Mouse (Mus musculus): Measurements from ENCODE around the gene Fgf7. TPM values are rescaled to one million over a fixed set of nuclear protein-coding genes. Genes with fewer than 3 reads are reported as not detected.

Gene Fgf7
- polyA plus RNA-seq, 1 experiment from 2014 or later: 1.1 TPM

- Histone ChIP-seq H3K9me3 (replicated peaks; ENCODE audit: control insufficient read depth, low read length) (no peaks in the 10 kb centered on the region), H3K9ac (ENCODE audit: low read depth, low read length) (no peak overlapping the region), H3K4me1 (ENCODE audit: control insufficient read depth, insufficient read depth, low read length) (no peaks in the 10 kb centered on the region), H3K4me3 (ENCODE audit: low read depth, low read length) (no peak overlapping the region), H3K36me3 (ENCODE audit: control insufficient read depth, insufficient read depth, low read length) (no peaks in the 10 kb centered on the region), H3K4me2 (no peak overlapping the region), H3K27ac (ENCODE audit: low read depth, low read length) (no peak overlapping the region), H3K27me3 (ENCODE audit: control insufficient read depth, insufficient read depth, low read length) (no peaks in the 10 kb centered on the region)
- 82% methylated on average over 5 of the region's 5 CpGs for WGBS (ENCODE audit: insufficient replicate concordance)
- ATAC-seq (replicated peaks; ENCODE audit: insufficient number of reproducible peaks, low FRiP score, low TSS enrichment): no peak
Measured at GRCm38 (mm10) chr2:126045621-126046020, 11.2 kb downstream of the Fgf7 start.

GRCm38 (mm10) chr2:126052749-126053557 lies 18.5 kb downstream of the Fgf7 start:
- Histone ChIP-seq H3K4me2 (no peak overlapping the region), H3K27ac (ENCODE audit: low read depth, low read length) (no peak overlapping the region), H3K9me3 (replicated peaks; ENCODE audit: control insufficient read depth, low read length) (no peaks in the 10 kb centered on the region), H3K36me3 (ENCODE audit: control insufficient read depth, insufficient read depth, low read length) (no peaks in the 10 kb centered on the region), H3K4me1 (ENCODE audit: control insufficient read depth, insufficient read depth, low read length) (peaks cover 7% of the 10 kb centered on the region), H3K27me3 (ENCODE audit: control insufficient read depth, insufficient read depth, low read length) (no peaks in the 10 kb centered on the region), H3K4me3 (ENCODE audit: low read depth, low read length) (no peak overlapping the region), H3K9ac (ENCODE audit: low read depth, low read length) (no peak overlapping the region)
- ATAC-seq (replicated peaks; ENCODE audit: insufficient number of reproducible peaks, low FRiP score, low TSS enrichment): no peak
- 40% methylated on average over 6 of the region's 6 CpGs for WGBS (ENCODE audit: insufficient replicate concordance)

- ATAC-seq (replicated peaks; ENCODE audit: insufficient number of reproducible peaks, low FRiP score, low TSS enrichment): no peak; the same call in 1 of the 2 replicates
- Histone ChIP-seq H3K27me3 (ENCODE audit: control insufficient read depth, insufficient read depth, low read length) (no peaks in the 10 kb centered on the region), H3K4me3 (ENCODE audit: low read depth, low read length) (no peak overlapping the region), H3K9ac (ENCODE audit: low read depth, low read length) (no peak overlapping the region; the same call in 1 of the 2 replicates), H3K4me2 (no peak overlapping the region), H3K9me3 (replicated peaks; ENCODE audit: control insufficient read depth, low read length) (no peaks in the 10 kb centered on the region), H3K36me3 (ENCODE audit: control insufficient read depth, insufficient read depth, low read length) (no peaks in the 10 kb centered on the region), H3K27ac (ENCODE audit: low read depth, low read length) (no peak overlapping the region), H3K4me1 (ENCODE audit: control insufficient read depth, insufficient read depth, low read length) (peaks cover 7% of the 10 kb centered on the region)
- WGBS (ENCODE audit: insufficient replicate concordance): 47% methylated on average over 5 of the region's 5 CpGs
Measured at GRCm38 (mm10) chr2:126053657-126054056, 19.2 kb downstream of the Fgf7 start.

- no peaks in the 10 kb centered on the region for H3K36me3 ChIP-seq (ENCODE audit: control insufficient read depth, insufficient read depth, low read length)
- no peak overlapping the region for H3K27ac ChIP-seq (ENCODE audit: low read depth, low read length)
- no peak overlapping the region for H3K9ac ChIP-seq (ENCODE audit: low read depth, low read length)
- peaks cover 12% of the 10 kb centered on the region for H3K4me1 ChIP-seq (ENCODE audit: control insufficient read depth, insufficient read depth, low read length)
- H3K4me3 ChIP-seq (ENCODE audit: low read depth, low read length): no peak overlapping the region
- H3K4me2 ChIP-seq: no peak overlapping the region
- no peaks in the 10 kb centered on the region for H3K9me3 ChIP-seq (replicated peaks; ENCODE audit: control insufficient read depth, low read length)
- WGBS (ENCODE audit: insufficient replicate concordance): 58% methylated on average over 4 of the region's 4 CpGs
- ATAC-seq (replicated peaks; ENCODE audit: insufficient number of reproducible peaks, low FRiP score, low TSS enrichment): no peak
- no peaks in the 10 kb centered on the region for H3K27me3 ChIP-seq (ENCODE audit: control insufficient read depth, insufficient read depth, low read length)
Measured at GRCm38 (mm10) chr2:126060595-126060994, 26.1 kb downstream of the Fgf7 start.

GRCm38 (mm10) chr2:126061037-126061773 lies 26.7 kb downstream of the Fgf7 start:
- H3K4me1 ChIP-seq (ENCODE audit: control insufficient read depth, insufficient read depth, low read length): peaks cover 12% of the 10 kb centered on the region
- no peak overlapping the region for H3K9ac ChIP-seq (ENCODE audit: low read depth, low read length)
- H3K4me2 ChIP-seq: no peak overlapping the region
- 73% methylated on average over 17 of the region's 17 CpGs for WGBS (ENCODE audit: insufficient replicate concordance)
- H3K9me3 ChIP-seq (replicated peaks; ENCODE audit: control insufficient read depth, low read length): no peaks in the 10 kb centered on the region
- no peak overlapping the region for H3K27ac ChIP-seq (ENCODE audit: low read depth, low read length)
- H3K36me3 ChIP-seq (ENCODE audit: control insufficient read depth, insufficient read depth, low read length): no peaks in the 10 kb centered on the region
- H3K4me3 ChIP-seq (ENCODE audit: low read depth, low read length): no peak overlapping the region
- H3K27me3 ChIP-seq (ENCODE audit: control insufficient read depth, insufficient read depth, low read length): no peaks in the 10 kb centered on the region
- ATAC-seq (replicated peaks; ENCODE audit: insufficient number of reproducible peaks, low FRiP score, low TSS enrichment): no peak

GRCm38 (mm10) chr2:126062876-126063275 lies 28.4 kb downstream of the Fgf7 start:
- H3K9me3 ChIP-seq (replicated peaks; ENCODE audit: control insufficient read depth, low read length): no peaks in the 10 kb centered on the region
- H3K36me3 ChIP-seq (ENCODE audit: control insufficient read depth, insufficient read depth, low read length): no peaks in the 10 kb centered on the region
- no peaks in the 10 kb centered on the region for H3K27me3 ChIP-seq (ENCODE audit: control insufficient read depth, insufficient read depth, low read length)
- no peak for ATAC-seq (replicated peaks; ENCODE audit: insufficient number of reproducible peaks, low FRiP score, low TSS enrichment)
- H3K4me2 ChIP-seq: no peak overlapping the region
- H3K4me3 ChIP-seq (ENCODE audit: low read depth, low read length): no peak overlapping the region
- H3K4me1 ChIP-seq (ENCODE audit: control insufficient read depth, insufficient read depth, low read length): peaks cover 12% of the 10 kb centered on the region
- no peak overlapping the region for H3K9ac ChIP-seq (ENCODE audit: low read depth, low read length)
- WGBS (ENCODE audit: insufficient replicate concordance): 82% methylated on average over 7 of the region's 7 CpGs
- no peak overlapping the region for H3K27ac ChIP-seq (ENCODE audit: low read depth, low read length)

GRCm38 (mm10) chr2:126064814-126065213 lies 30.4 kb downstream of the Fgf7 start:
- WGBS (ENCODE audit: insufficient replicate concordance): 20% methylated on average over 2 of the region's 2 CpGs
- ATAC-seq (replicated peaks; ENCODE audit: insufficient number of reproducible peaks, low FRiP score, low TSS enrichment): no peak
- H3K9me3 ChIP-seq (replicated peaks; ENCODE audit: control insufficient read depth, low read length): no peaks in the 10 kb centered on the region
- no peaks in the 10 kb centered on the region for H3K27me3 ChIP-seq (ENCODE audit: control insufficient read depth, insufficient read depth, low read length)
- no peaks in the 10 kb centered on the region for H3K36me3 ChIP-seq (ENCODE audit: control insufficient read depth, insufficient read depth, low read length)
- no peak overlapping the region for H3K4me3 ChIP-seq (ENCODE audit: low read depth, low read length)
- H3K27ac ChIP-seq (ENCODE audit: low read depth, low read length): peak overlapping the region; percentile 75
- peaks cover 12% of the 10 kb centered on the region for H3K4me1 ChIP-seq (ENCODE audit: control insufficient read depth, insufficient read depth, low read length)
- H3K9ac ChIP-seq (ENCODE audit: low read depth, low read length): no peak overlapping the region
- no peak overlapping the region; the same call in 1 of the 2 replicates for H3K4me2 ChIP-seq

GRCm38 (mm10) chr2:126065303-126065856 lies 30.9 kb downstream of the Fgf7 start:
- no peak for ATAC-seq (replicated peaks; ENCODE audit: insufficient number of reproducible peaks, low FRiP score, low TSS enrichment)
- Histone ChIP-seq H3K27me3 (ENCODE audit: control insufficient read depth, insufficient read depth, low read length) (no peaks in the 10 kb centered on the region), H3K27ac (ENCODE audit: low read depth, low read length) (peak overlapping the region; percentile 75; the same call in 1 of the 2 replicates)

More at GRCm38 (mm10) chr2:126065303-126065856, 30.9 kb downstream of the Fgf7 start:
- Histone ChIP-seq H3K9ac (ENCODE audit: low read depth, low read length) (no peak overlapping the region), H3K4me3 (ENCODE audit: low read depth, low read length) (no peak overlapping the region), H3K4me1 (ENCODE audit: control insufficient read depth, insufficient read depth, low read length) (peaks cover 12% of the 10 kb centered on the region), H3K9me3 (replicated peaks; ENCODE audit: control insufficient read depth, low read length) (no peaks in the 10 kb centered on the region), H3K36me3 (ENCODE audit: control insufficient read depth, insufficient read depth, low read length) (no peaks in the 10 kb centered on the region), H3K4me2 (no peak overlapping the region)
- 87% methylated on average over 3 of the region's 3 CpGs for WGBS (ENCODE audit: insufficient replicate concordance)

All from heart, embryonic 11.5 days (tissue).